Mouse (Mus musculus) gastrocnemius, adult 2 months (tissue): ENCODE results near the gene Mcemp1. TPM values are rescaled to one million over a fixed set of nuclear protein-coding genes. Genes with fewer than 3 reads are reported as not detected.

ENCODE experiments used
- DNase-seq: peaks from one replicate; pipeline ENCODE4 v3.0.0; 2022
- H3K27ac ChIP-seq: fragments of 200-600 bp; 2 replicates; pipeline ENCODE4 v1.8.1; 2022; ENCODE audit warnings: mild to moderate bottlenecking
- H3K4me3 ChIP-seq: fragments of 200-600 bp; 2 replicates; pipeline ENCODE4 v1.8.1; 2022; ENCODE audit warnings: mild to moderate bottlenecking, moderate library complexity
- CTCF ChIP-seq: fragments of 200-600 bp; IDR thresholded peaks from 2 replicates; pipeline ENCODE4 v1.8.1; 2022; ENCODE audit warnings: antibody characterized with exemption, mild to moderate bottlenecking, moderate library complexity
- intact Hi-C: fragments of 180-260 bp; cut with DNase I; formaldehyde crosslinking; loops from one replicate; pipeline ENCODE4 v1.15.1; 2025
- total RNA-seq, 2 experiments: library from RNA; stranded (reverse); gene quantifications; 2 replicates each; pipeline ENCODE4 v1.2.3; 2021

Gene Mcemp1
- total RNA-seq, 2 experiments from 2014 or later, result not detected

DNA sequence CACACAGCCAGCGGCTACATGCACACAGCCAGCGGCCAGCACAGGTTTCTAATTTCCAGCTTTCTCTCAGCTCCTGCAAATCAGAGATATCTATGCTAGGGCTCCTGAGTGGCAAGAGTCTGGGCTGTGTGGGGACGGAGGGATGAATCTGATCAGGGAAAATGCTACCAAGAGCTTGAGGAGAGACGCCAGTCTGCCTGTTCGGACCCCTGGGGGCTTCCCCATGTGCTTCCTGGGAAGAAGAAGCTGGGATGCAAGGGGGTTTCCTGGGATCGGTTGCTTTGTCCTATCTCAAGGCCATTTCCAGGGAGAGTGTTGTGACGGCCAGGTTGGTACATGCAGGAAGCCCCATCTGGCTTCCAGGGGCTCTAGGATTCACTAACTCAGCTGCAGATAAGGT is 42.1 kb downstream of the Mcemp1 start:
- H3K4me3 ChIP-seq, result no peak overlapping the region
- no peak for TF ChIP-seq CTCF
- H3K27ac ChIP-seq, result no peak overlapping the region
- DNase-seq, result no peak
- intact Hi-C loops, result no loop called here

DNA sequence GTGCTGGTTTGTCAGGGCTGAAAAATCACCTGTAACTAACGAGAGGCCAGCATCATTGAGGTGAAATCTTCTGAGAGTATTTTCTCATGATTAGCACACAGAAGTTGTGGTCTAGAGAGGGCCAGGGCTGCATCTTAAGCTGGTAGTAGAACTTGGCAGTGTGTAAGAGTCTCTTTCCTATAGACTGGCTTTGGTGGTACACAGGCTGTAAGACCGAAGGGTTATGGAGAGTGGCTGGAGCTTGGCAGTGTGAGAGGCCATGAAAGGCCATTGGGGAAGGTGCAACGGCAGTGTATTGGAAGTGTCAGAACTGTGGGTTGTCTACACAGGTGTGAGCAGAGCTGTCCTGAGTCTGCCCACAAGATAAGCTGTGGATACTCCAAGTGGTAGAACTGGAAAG is 44.8 kb downstream of the Mcemp1 start:
- no peak for TF ChIP-seq CTCF
- intact Hi-C loops, result no loop called here

DNA sequence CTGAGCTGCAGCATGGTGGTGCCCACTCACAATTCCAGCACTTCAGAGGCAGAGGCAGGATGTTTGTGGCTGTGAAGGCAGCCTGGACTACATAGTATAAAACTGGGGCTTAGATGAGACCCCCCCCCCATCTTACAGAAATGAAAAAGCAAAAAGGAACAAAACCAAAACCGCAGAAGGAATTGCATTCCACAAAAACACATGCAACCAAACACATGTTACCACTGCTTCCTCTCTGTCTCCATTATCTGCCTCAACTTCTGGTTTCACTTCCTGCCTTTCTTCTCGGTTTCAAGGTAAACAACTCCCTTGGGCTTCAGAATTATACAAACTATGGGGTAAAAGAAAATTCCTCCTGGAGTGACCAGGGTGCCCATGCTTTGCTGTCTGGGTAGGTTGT is 46.1 kb downstream of the Mcemp1 start:
- TF ChIP-seq CTCF, result no peak
- H3K4me3 ChIP-seq, result no peak overlapping the region
- DNase-seq, result no peak
- intact Hi-C loops, result no loop called here
- H3K27ac ChIP-seq, result peak overlapping the region; percentile 31; the same call in 1 of the 2 replicates

More for the DNA sequence above, 44.8 kb downstream of the Mcemp1 start:
- H3K4me3 ChIP-seq, result no peak overlapping the region
- no peak overlapping the region for H3K27ac ChIP-seq
- no peak for DNase-seq

DNA sequence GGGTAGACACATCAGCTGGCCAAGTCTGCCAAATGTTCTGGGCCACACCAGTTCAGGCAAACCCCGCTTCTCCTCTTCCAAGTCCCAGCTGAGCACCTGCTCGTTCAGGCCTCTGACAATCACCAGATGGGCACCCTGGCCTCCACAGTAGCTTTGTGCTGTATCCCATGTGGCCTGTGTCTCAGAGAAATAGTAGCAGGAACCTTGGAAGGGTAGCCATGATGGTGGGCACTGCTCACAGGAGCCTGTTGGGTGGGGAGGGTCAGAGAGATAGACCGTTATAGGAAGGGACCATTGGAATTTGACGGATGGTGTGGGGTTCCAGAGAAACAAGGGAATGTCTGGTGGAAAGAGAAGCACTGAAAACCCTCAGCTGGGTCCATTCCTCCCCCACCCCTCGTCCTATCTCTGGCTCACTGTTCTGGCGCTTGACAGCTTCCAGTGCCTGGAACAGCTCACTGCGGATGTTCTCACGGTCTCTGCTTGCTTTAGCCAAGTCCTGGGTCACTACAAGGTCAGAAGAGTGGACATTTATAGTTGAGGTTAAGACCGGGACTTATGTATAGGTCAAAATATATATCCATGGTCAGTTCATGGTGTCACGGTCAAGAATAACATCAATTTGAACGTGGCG is 51.9 kb downstream of the Mcemp1 start:
- intact Hi-C loops, result loop anchor here (5.0 kb wide), 1 partner anchor 240 kb away; no protein-coding TSS in a partner anchor
- DNase-seq, result no peak
- no peak overlapping the region for H3K4me3 ChIP-seq
- no peak for TF ChIP-seq CTCF
- no peak overlapping the region for H3K27ac ChIP-seq

DNA sequence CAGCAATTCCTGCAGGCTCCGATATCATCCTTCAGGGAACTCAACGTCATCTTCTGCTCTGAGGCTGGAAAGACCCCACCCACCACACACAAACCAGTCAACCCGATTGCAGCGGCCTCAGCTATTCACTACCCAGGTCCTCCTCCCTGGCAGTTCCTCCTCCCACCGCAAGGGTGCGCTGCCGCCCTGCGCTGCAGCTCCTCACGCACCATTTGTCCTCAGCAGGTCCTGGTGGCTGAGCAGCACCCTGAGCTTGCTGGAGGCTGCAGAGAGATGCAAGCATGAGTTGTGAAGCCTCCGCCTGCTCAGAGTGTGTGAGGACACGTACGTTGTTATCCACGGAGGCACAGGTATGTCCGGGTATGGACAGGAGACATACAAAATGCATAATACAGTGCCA is 53.0 kb downstream of the Mcemp1 start:
- peak; percentile 71 for DNase-seq
- TF ChIP-seq CTCF, result peak; percentile 83
- intact Hi-C loops, result loop anchor here (5.0 kb wide), 1 partner anchor 239 kb away; no protein-coding TSS in a partner anchor
- Histone ChIP-seq H3K4me3 (no peak overlapping the region), H3K27ac (no peak overlapping the region)

Other genes starting within 250 kb of the Mcemp1 start
- 1 to 10 TPM; 2.3 to 2.6 TPM for gene Pex11g, start 198.1 kb upstream of the Mcemp1 start, total RNA-seq
- gene Tex45, start 194.9 kb upstream of the Mcemp1 start, total RNA-seq, result not detected
- gene Zfp358, start 172.6 kb upstream of the Mcemp1 start, total RNA-seq, result 10 to 100 TPM; 30.8 to 39.3 TPM
- 10 to 100 TPM; 23.5 to 24.9 TPM for gene Mcoln1, start 165.3 kb upstream of the Mcemp1 start, total RNA-seq
- 1 to 10 TPM; 8.7 to 9.3 TPM for gene Pnpla6, start 150.4 kb upstream of the Mcemp1 start, total RNA-seq
- not detected for gene C330021F23Rik, start 97.8 kb upstream of the Mcemp1 start, total RNA-seq
- under 1 TPM; 0.22 to 0.33 TPM for gene Camsap3, start 78.5 kb upstream of the Mcemp1 start, total RNA-seq
- gene Xab2, start 44.4 kb upstream of the Mcemp1 start, total RNA-seq, result 10 to 100 TPM; 11.0 to 11.3 TPM
- 10 to 100 TPM; 87.7 to 92.0 TPM for gene Pet100, start 44.2 kb upstream of the Mcemp1 start, total RNA-seq
- not detected for gene Pcp2, start 40.2 kb upstream of the Mcemp1 start, total RNA-seq
- gene Stxbp2, start 34.8 kb upstream of the Mcemp1 start, total RNA-seq, result 1 to 10 TPM; 2.7 to 5.5 TPM
- gene Retn, start 10.0 kb upstream of the Mcemp1 start, total RNA-seq, result 1 to 10 TPM in 1 of 2 experiments, under 1 TPM in 1; 0.87 to 3.0 TPM
- not detected for gene Fcor, start 6.6 kb downstream of the Mcemp1 start, total RNA-seq
- 10 to 100 TPM; 18.2 to 20.7 TPM for gene Trappc5, start 10.5 kb downstream of the Mcemp1 start, total RNA-seq
- not detected for gene Fcer2a, start 28.4 kb downstream of the Mcemp1 start, total RNA-seq
- not detected for gene Clec4g, start 54.9 kb downstream of the Mcemp1 start, total RNA-seq
- under 1 TPM; 0.50 to 0.71 TPM for gene Cd209a, start 83.2 kb downstream of the Mcemp1 start, total RNA-seq
- not detected for gene Cd209e, start 188.6 kb downstream of the Mcemp1 start, total RNA-seq
- gene Cd209d, start 212.8 kb downstream of the Mcemp1 start, total RNA-seq, result 1 to 10 TPM in 1 of 2 experiments, under 1 TPM in 1; 0.64 to 1.6 TPM